Mouse (Mus musculus): ENCODE measurements around the gene M6pr. TPM values are rescaled to one million over a fixed set of nuclear protein-coding genes. Genes with fewer than 3 reads are reported as not detected.
"Not testable (repeated sequence)": the region's sequence is repeated elsewhere in the genome, so short reads cannot be mapped to it uniquely, and the experiment has no call there.

Gene M6pr
- total RNA-seq, 2 experiments from 2014 or later: 51.8 to 52.1 TPM

- intact Hi-C loops (cut with DNase I): loop anchor here (2.0 to 5.0 kb wide), 3 partner anchors 31 to 148 kb away; partner anchors contain the start of gene M6pr
- DNase-seq: peak; percentile 83 to 88
Measured at GRCm38 (mm10) chr6:122339648-122340341, 31.3 kb downstream of the M6pr start.

GRCm38 (mm10) chr6:122340349-122341000 lies 32.0 kb downstream of the M6pr start, which contains the start of gene Phc1:
TSS of gene Phc1 (minus strand) at chr6:122340561.
- peak in 1 of 2 experiments; percentile 24 for DNase-seq
- intact Hi-C loops (cut with DNase I): loop anchor here (5.0 kb wide), 1 partner anchor 147 kb away; no protein-coding TSS in a partner anchor

GRCm38 (mm10) chr6:122341038-122341810 lies 32.7 kb downstream of the M6pr start:
- no peak for DNase-seq
- intact Hi-C loops (cut with DNase I): loop anchor here (5.0 kb wide), 1 partner anchor 146 kb away; no protein-coding TSS in a partner anchor

- intact Hi-C loops (cut with DNase I): loop anchor here (5.0 kb wide), 1 partner anchor 145 kb away; no protein-coding TSS in a partner anchor
- DNase-seq: no peak
Measured at GRCm38 (mm10) chr6:122342125-122342524, 33.6 kb downstream of the M6pr start.

GRCm38 (mm10) chr6:122343719-122344118 lies 35.2 kb downstream of the M6pr start:
- no peak for DNase-seq
- intact Hi-C loops (cut with DNase I): loop anchor here (5.0 kb wide), 1 partner anchor 144 kb away; no protein-coding TSS in a partner anchor

GRCm38 (mm10) chr6:122344386-122345116 lies 36.0 kb downstream of the M6pr start:
- intact Hi-C loops (cut with DNase I): loop anchor here (5.0 kb wide), 1 partner anchor 143 kb away; no protein-coding TSS in a partner anchor
- no peak for DNase-seq

- peak; percentile 24 to 26 for DNase-seq
- intact Hi-C loops (cut with DNase I): no loop called here
Measured at GRCm38 (mm10) chr6:122345731-122346130, 37.2 kb downstream of the M6pr start.

- intact Hi-C loops (cut with DNase I): no loop called here
- no peak for DNase-seq
Measured at GRCm38 (mm10) chr6:122346399-122346798, 37.9 kb downstream of the M6pr start.

- intact Hi-C loops (cut with DNase I); DNase-seq: not testable (repeated sequence)
Measured at GRCm38 (mm10) chr6:122347326-122347725, 38.8 kb downstream of the M6pr start.

GRCm38 (mm10) chr6:122355909-122356308 lies 47.4 kb downstream of the M6pr start:
- intact Hi-C loops (cut with DNase I): no loop called here
- DNase-seq: no peak

GRCm38 (mm10) chr6:122357089-122357488 lies 48.6 kb downstream of the M6pr start:
- DNase-seq: no peak
- intact Hi-C loops (cut with DNase I): no loop called here

GRCm38 (mm10) chr6:122365706-122366105 lies 57.2 kb downstream of the M6pr start:
- intact Hi-C loops (cut with DNase I): no loop called here
- no peak for DNase-seq

- intact Hi-C loops (cut with DNase I): no loop called here
- DNase-seq: no peak
Measured at GRCm38 (mm10) chr6:122366287-122366686, 57.8 kb downstream of the M6pr start.

- intact Hi-C loops (cut with DNase I): no loop called here
- DNase-seq: no peak
Measured at GRCm38 (mm10) chr6:122366976-122367375, 58.5 kb downstream of the M6pr start.

Other genes starting within 250 kb of the M6pr start
- not detected for gene Klrg1, start 25.8 kb upstream of the M6pr start, total RNA-seq (2021)
- gene Phc1, start 31.8 kb downstream of the M6pr start, total RNA-seq (2021): 10 to 100 TPM; 22.1 to 24.3 TPM
- gene Rimklb, start 190.0 kb downstream of the M6pr start, total RNA-seq (2021): under 1 TPM in 1 of 2 experiments, not detected in 1; 0.45 TPM
- 100 to 1,000 TPM in 1 of 2 experiments, 10 to 100 TPM in 1; 93.3 to 120 TPM for gene Mfap5, start 197.1 kb downstream of the M6pr start, total RNA-seq (2021)
- gene Aicda, start 245.1 kb downstream of the M6pr start, total RNA-seq (2021): not detected

Data from heart, postnatal 10 days (tissue).